Mouse (Mus musculus): ENCODE data around the gene Tmem175.

- no peak for TF ChIP-seq CTCF (IDR thresholded peaks at IDR 0.05; ENCODE audit: low read depth)
- TF ChIP-seq EP300 (IDR thresholded peaks at IDR 0.05; ENCODE audit: low read depth) = no peak
Measured at GRCm38 (mm10) chr5:108610426-108610825, 19.1 kb upstream of the Tmem175 start.
